Mouse (Mus musculus): ENCODE measurements around the gene Eif3a. TPM values are rescaled to one million over a fixed set of nuclear protein-coding genes. Genes with fewer than 3 reads are reported as not detected.

Eif3a gene
- polyA plus RNA-seq, 1 experiment from 2014 or later, result 124 TPM

DNA sequence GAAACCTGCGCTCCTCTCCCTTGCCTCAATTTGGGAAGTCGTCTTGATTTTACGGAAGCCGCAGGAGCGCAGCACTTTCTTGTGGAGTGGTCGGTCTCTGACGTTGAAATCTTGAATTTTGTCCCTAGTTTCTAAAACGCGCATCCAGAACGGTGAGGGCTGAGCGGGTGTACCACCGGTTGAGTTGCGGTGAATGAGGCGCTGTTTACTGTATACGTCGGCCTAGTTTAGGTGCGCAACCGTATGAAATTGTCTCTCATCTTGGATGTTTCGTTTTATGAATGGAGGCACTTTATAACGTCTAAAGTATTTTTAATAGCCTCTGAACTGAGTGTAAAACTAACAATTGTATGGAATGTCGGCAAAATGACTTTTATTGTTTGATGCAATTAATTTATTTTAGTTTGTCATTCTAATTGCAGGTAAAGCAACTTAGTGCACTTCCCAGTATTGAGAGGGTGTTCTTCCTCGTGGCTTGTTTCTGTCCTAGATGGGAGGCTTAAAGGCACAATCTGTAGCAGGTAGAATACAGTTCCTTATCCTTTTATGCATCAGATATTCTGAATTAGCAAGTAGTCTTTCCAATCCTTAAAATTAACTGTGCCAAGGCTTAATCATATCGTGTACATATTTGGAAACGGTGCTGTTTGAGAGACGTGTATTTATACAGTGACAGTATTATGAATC lies 33.2 kb downstream of the Eif3a start:
- no peak for ATAC-seq (ENCODE audit: low FRiP score, low read depth)
- H3K4me1 ChIP-seq, result peaks cover 19% of the 10 kb centered on the region
- H3K4me3 ChIP-seq, result peak overlapping the region; percentile 77
- H3K27ac ChIP-seq (replicated peaks), result no peak overlapping the region
- WGBS, result 8% methylated on average over 25 of the region's 25 CpGs
- peaks cover 30% of the 10 kb centered on the region for H3K27me3 ChIP-seq
- H3K9me3 ChIP-seq, result no peaks in the 10 kb centered on the region
- H3K9ac ChIP-seq (replicated peaks), result peak overlapping the region; percentile 81
- peak overlapping the region; percentile 99 for H3K4me2 ChIP-seq (replicated peaks)
- H3K36me3 ChIP-seq, result peaks cover 14% of the 10 kb centered on the region

DNA sequence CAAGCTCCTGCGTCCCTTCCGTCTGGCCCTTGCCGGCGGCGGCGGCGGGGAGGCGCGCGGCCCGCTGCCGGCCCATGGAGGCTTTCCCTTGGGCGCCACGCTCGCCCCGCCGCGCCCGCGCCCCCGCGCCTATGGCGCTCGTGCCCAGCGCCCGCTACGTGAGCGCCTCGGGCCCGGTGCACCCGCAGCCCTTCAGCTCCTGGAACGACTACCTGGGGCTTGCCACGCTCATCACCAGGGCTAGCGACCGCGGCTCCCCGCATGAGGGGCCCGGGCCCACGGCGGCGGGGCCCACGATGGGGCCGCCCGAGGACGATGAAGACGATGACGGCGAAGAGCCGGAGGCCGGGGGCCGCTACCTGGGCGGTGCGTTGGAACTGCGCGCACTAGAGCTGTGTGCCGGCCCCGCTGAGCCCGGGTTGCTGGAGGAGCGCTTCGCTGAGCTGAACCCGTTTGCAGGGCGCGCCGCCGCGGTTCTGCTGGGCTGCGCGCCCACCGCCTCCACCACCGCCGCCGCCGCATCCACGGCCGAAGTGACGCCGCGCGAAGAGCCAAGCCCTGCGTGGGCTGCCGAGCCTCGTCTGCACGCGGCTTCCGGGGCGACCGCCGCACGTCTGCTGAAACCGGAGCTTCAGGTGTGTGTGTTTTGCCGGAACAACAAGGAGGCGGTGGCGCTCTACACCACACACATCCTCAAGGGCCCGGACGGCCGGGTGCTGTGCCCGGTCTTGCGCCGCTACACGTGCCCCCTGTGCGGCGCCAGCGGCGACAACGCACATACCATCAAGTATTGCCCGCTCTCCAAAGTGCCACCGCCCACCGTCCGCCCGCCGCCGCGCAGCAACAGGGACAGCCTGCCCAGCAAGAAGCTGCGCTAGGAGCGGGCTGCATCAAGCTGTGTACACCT lies 34.0 kb downstream of the Eif3a start:
- Histone ChIP-seq H3K27ac (replicated peaks) (peak overlapping the region; percentile 80), H3K4me1 (peaks cover 19% of the 10 kb centered on the region), H3K4me2 (replicated peaks) (peak overlapping the region; percentile 99), H3K27me3 (peaks cover 30% of the 10 kb centered on the region), H3K9ac (replicated peaks) (peak overlapping the region; percentile 81), H3K4me3 (peak overlapping the region; percentile 77), H3K36me3 (peaks cover 10% of the 10 kb centered on the region), H3K9me3 (no peaks in the 10 kb centered on the region)
- WGBS, result under 1% methylated on average over 113 of the region's 115 CpGs
- ATAC-seq (ENCODE audit: low FRiP score, low read depth), result peak; percentile 53

DNA sequence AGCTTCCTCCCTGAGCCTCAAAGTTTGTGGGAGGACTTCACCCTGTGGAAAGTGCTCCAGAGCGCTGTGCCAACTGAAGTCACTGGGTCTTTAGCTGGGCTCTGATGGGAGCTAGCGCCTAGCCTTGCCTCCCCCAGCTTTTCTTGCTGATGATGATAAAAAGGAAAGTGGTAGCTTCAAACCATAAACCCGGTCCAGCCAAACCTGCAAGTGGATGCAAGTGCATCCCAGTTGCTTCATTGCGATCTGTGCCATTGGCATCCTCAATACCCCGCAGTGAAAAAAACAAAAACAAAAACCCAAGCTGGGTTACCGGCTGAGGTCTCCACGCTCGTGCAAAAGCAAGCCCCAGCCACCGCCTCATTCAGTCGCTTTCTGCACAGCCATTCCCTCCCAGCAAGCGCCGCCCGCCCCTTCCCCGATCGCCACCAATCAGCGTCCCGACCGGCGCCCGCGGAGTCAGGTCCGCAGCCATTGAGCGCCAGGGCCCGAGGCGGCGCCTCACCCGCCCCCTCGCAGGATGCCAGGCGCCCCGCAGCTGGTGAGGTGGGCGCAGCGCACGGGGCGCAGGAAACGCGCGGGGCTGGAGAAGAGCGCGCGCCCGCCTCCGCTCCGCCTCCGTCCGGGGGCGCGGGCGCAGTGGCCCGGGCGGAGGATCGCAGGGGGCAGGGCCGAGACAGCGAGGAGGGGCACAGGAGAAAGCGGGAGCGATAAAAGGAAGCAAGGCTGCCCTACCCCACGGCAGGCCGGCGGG lies 34.8 kb downstream of the Eif3a start, which contains the start of gene Nanos1:
Gene Nanos1, plus strand, starts transcription at position 550 of the 754 bp plus-strand sequence.
- peaks cover 30% of the 10 kb centered on the region for H3K27me3 ChIP-seq
- H3K9me3 ChIP-seq, result no peaks in the 10 kb centered on the region
- H3K36me3 ChIP-seq, result peaks cover 8% of the 10 kb centered on the region
- WGBS, result under 1% methylated on average over 54 of the region's 58 CpGs
- H3K4me2 ChIP-seq (replicated peaks), result peak within 1 kb of the TSS; percentile 99
- ATAC-seq (ENCODE audit: low FRiP score, low read depth), result peak; percentile 97
- H3K4me1 ChIP-seq, result peaks cover 19% of the 10 kb centered on the region
- peak within 1 kb of the TSS; percentile 80 for H3K27ac ChIP-seq (replicated peaks)
- peak within 1 kb of the TSS; percentile 77 for H3K4me3 ChIP-seq
- peak within 1 kb of the TSS; percentile 81 for H3K9ac ChIP-seq (replicated peaks)

DNA sequence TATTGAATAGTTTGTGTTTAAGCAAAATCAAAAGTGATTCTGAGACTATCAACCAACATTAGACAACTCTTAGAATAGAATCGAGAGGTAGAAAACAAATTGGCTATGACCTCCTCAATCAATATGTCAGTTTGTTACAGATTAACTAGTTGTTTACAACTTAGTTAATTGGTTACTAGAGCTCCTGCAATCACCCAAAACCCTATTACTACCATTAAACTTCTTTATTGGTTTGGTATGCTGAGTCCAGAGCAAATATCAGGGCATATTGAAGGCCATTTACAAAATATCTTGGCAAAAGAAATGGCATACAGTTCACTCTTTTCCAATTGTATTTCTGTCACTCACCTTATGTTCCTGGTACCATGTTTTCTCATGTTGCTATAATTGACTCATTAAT lies 42.7 kb downstream of the Eif3a start:
- Histone ChIP-seq H3K4me3 (no peak overlapping the region), H3K4me1 (no peaks in the 10 kb centered on the region), H3K9me3 (no peaks in the 10 kb centered on the region), H3K27me3 (no peaks in the 10 kb centered on the region), H3K27ac (replicated peaks) (no peak overlapping the region), H3K4me2 (replicated peaks) (no peak overlapping the region), H3K9ac (replicated peaks) (no peak overlapping the region), H3K36me3 (no peaks in the 10 kb centered on the region)
- 84% methylated on average over 1 of the region's 1 CpGs for WGBS
- ATAC-seq (ENCODE audit: low FRiP score, low read depth), result no peak

DNA sequence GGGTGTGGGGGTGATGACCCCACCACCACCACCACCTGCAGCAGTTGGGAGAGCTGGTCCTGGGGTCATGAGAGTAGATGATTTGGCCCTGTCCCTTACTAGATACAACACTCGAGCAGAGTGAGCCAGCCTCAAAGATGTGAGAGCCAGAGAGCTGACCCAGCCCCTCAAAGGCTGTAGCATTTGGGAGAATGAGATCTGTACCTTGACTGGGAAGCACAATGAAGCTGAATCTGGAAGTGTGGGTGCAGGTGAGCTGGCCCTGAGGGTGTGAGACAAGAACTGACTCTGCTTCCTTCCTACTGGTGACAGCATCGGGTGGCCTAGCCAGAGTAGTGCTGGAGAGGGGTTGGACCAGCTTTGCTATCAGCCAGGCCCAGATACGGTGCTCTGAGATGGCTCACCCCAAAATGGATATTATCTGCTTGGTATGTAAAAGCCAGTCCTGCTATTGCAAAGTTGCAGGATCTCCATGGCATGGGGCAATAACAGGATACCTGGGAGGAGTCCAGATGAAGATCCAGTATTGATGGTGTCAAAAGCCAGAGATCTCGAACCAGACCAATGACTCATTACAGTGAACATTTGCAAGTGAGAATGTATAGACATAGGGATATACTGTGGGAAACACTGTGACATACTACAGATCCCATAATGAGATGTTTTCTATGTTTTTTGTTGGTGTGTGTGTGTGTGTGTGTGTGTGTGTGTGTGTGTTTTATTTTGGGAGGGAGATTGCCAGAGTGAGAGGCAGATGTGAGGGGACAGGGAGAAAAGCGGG lies 46.5 kb downstream of the Eif3a start:
- no peak for ATAC-seq (ENCODE audit: low FRiP score, low read depth)
- WGBS, result 84% methylated on average over 5 of the region's 5 CpGs

DNA sequence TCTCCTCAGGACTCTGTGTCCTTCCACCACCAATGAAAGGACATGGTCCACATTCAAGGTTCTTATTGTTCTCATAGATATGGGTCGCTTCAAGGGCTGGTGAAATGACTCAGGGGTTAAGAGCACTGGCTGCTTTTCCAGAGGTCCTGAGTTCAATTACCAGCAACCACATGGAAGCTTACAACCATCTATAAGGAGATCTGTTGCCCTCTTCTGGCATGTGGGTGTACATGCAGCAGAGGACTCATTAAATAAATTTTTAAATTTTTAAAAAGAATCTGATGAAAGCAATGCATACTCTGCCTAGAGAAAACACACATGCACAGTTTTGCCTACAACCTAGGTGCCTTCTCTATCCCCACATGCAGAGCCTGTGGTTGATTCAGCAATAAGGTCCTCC lies 49.9 kb downstream of the Eif3a start:
- no peak overlapping the region for H3K27ac ChIP-seq (replicated peaks)
- H3K36me3 ChIP-seq, result no peaks in the 10 kb centered on the region
- H3K9me3 ChIP-seq, result no peaks in the 10 kb centered on the region
- no peak for ATAC-seq (ENCODE audit: low FRiP score, low read depth)
- H3K4me1 ChIP-seq, result no peaks in the 10 kb centered on the region
- WGBS, result 59% methylated on average over 1 of the region's 1 CpGs
- H3K4me2 ChIP-seq (replicated peaks), result no peak overlapping the region
- no peak overlapping the region for H3K9ac ChIP-seq (replicated peaks)
- no peak overlapping the region for H3K4me3 ChIP-seq
- no peaks in the 10 kb centered on the region for H3K27me3 ChIP-seq

More for the DNA sequence above, 46.5 kb downstream of the Eif3a start:
- no peak overlapping the region for H3K4me3 ChIP-seq
- no peak overlapping the region for H3K27ac ChIP-seq (replicated peaks)
- no peak overlapping the region for H3K4me2 ChIP-seq (replicated peaks)
- H3K9me3 ChIP-seq, result no peaks in the 10 kb centered on the region
- H3K9ac ChIP-seq (replicated peaks), result no peak overlapping the region
- H3K36me3 ChIP-seq, result no peaks in the 10 kb centered on the region
- H3K27me3 ChIP-seq, result no peaks in the 10 kb centered on the region
- H3K4me1 ChIP-seq, result no peaks in the 10 kb centered on the region

DNA sequence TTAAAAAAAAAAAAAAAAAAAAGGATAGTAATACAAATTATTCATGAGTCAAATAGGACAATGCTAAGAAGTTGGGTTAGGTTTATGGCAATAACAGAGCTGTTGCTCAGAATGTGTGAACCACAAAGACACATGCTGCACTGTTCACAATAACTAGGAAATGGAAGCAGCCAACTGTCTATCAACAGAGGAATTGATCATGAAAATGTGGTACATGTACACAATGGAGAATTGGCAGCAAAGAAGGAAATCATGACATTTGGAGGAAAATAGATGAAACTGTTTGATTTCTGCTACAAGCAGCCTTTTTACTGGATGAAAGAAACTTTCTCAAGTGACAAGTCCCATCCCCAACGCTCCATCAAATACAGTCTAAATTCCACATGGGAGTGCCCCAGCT lies 58.5 kb downstream of the Eif3a start:
- ATAC-seq (ENCODE audit: low FRiP score, low read depth), result no peak
- Histone ChIP-seq H3K27ac (replicated peaks) (no peak overlapping the region), H3K4me3 (no peak overlapping the region), H3K4me1 (no peaks in the 10 kb centered on the region), H3K9me3 (no peaks in the 10 kb centered on the region), H3K36me3 (no peaks in the 10 kb centered on the region), H3K9ac (replicated peaks) (no peak overlapping the region), H3K4me2 (replicated peaks) (no peak overlapping the region), H3K27me3 (no peaks in the 10 kb centered on the region)
- 90% methylated on average over 1 of the region's 1 CpGs for WGBS

DNA sequence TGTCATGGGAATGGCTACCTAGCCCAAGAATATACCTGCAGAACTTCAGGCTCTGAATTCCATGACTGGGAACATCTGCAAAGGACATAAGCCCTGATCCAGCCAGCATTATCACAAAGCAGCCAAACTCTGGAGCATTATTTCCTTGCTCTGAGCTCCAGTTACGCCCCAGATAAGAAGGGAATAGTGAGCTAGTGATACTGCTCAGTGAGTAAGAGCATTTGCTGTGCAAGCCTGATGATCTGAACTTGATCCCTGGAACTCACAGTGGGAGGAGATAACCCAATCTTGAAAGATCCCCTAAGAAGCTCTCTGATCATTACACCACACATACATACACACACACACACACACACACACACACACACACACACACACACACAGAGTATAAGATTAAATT lies 59.2 kb downstream of the Eif3a start:
- WGBS, result 86% methylated on average over 1 of the region's 1 CpGs
- no peak overlapping the region for H3K9ac ChIP-seq (replicated peaks)
- no peaks in the 10 kb centered on the region for H3K9me3 ChIP-seq
- H3K36me3 ChIP-seq, result no peaks in the 10 kb centered on the region
- H3K4me1 ChIP-seq, result no peaks in the 10 kb centered on the region
- H3K27me3 ChIP-seq, result no peaks in the 10 kb centered on the region
- no peak overlapping the region for H3K4me2 ChIP-seq (replicated peaks)
- H3K4me3 ChIP-seq, result no peak overlapping the region
- ATAC-seq (ENCODE audit: low FRiP score, low read depth), result no peak
- H3K27ac ChIP-seq (replicated peaks), result no peak overlapping the region

DNA sequence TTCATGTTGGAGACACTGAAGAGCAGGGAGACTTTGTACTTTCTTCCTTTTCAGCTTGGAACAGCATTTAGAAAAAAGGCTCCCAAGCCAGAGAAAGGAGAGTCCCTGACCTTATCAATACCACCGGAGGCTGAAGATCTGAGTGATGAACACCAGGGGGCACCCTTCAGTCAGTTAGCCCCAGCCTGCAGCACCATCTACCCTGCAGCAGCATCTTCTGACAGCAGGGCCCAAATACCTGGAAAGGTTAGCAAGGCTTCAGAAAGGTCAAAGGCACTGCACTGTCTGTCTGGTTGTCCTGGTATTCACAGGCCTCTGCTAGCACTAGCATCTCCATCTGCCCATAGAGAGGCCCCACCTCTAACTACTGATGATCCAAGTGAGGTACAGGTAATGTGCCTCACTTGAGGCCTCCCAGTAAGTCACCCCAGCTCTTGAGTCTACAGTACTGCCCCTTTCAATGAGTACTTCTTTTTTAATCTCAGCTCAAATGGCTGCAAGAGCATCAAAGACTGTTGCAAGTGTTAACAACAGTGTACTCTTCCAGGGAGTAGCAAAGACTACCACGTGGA lies 60.1 kb downstream of the Eif3a start:
- Histone ChIP-seq H3K4me1 (no peaks in the 10 kb centered on the region), H3K9me3 (no peaks in the 10 kb centered on the region)
- no peak for ATAC-seq (ENCODE audit: low FRiP score, low read depth)

DNA sequence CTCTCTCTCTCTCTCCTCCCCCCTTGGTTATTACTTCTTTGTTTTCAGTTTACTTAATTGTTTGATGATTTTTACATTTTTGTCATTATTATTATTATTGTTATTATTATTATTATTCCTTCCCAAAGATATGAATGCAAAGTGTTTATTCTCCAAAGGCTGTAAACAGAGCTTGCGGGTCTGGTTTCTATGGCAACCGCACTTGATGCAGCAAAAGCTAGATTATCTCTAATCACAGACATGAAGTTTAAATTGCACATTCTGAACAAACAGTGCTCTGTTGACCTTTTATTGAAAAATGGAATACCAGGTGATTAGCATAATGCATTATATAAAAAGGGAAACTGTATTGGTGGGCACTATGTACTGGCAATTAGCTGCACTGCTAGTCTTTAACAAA lies 74.1 kb downstream of the Eif3a start:
- no peak overlapping the region for H3K27ac ChIP-seq (replicated peaks)
- no peaks in the 10 kb centered on the region for H3K4me1 ChIP-seq
- H3K27me3 ChIP-seq, result no peaks in the 10 kb centered on the region
- no peaks in the 10 kb centered on the region for H3K36me3 ChIP-seq
- no peaks in the 10 kb centered on the region for H3K9me3 ChIP-seq
- H3K4me3 ChIP-seq, result no peak overlapping the region
- H3K9ac ChIP-seq (replicated peaks), result no peak overlapping the region
- no peak overlapping the region for H3K4me2 ChIP-seq (replicated peaks)
- no peak for ATAC-seq (ENCODE audit: low FRiP score, low read depth)
- WGBS, result 86% methylated on average over 2 of the region's 2 CpGs

More for the DNA sequence above, 60.1 kb downstream of the Eif3a start:
- Histone ChIP-seq H3K27me3 (no peaks in the 10 kb centered on the region), H3K9ac (replicated peaks) (no peak overlapping the region), H3K4me3 (no peak overlapping the region), H3K36me3 (no peaks in the 10 kb centered on the region), H3K4me2 (replicated peaks) (no peak overlapping the region), H3K27ac (replicated peaks) (no peak overlapping the region)
- WGBS, result 53% methylated on average over 2 of the region's 2 CpGs

DNA sequence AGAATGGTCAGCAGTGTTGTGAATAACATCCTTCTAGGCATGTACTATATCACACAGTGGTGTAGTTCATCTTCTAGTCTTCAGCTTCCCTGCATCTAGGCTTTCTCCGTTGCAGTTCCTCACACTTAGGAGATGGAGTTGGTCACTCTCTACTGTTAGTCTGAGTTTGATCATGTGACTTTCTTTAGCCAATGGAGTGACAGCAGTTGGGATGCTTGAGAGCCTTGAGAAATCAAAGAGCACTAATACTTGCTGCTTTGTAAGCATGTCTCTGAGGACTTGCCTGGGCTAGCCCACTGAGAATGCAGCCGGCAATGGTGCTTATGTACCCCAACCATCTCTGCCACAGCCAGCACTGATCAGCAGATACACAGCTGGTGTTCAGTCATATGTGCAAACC lies 77.9 kb downstream of the Eif3a start:
- no peak for ATAC-seq (ENCODE audit: low FRiP score, low read depth)
- H3K9ac ChIP-seq (replicated peaks), result no peak overlapping the region
- H3K27me3 ChIP-seq, result no peaks in the 10 kb centered on the region
- 81% methylated on average over 2 of the region's 2 CpGs for WGBS
- H3K4me2 ChIP-seq (replicated peaks), result no peak overlapping the region
- H3K4me1 ChIP-seq, result no peaks in the 10 kb centered on the region
- no peak overlapping the region for H3K4me3 ChIP-seq
- H3K36me3 ChIP-seq, result no peaks in the 10 kb centered on the region
- no peak overlapping the region for H3K27ac ChIP-seq (replicated peaks)
- no peaks in the 10 kb centered on the region for H3K9me3 ChIP-seq
